Mouse (Mus musculus): ENCODE measurements around the gene Tet3.
"Not testable (repeated sequence)": the region's sequence is repeated elsewhere in the genome, so short reads cannot be mapped to it uniquely, and the experiment has no call there.

Tet3 gene

GRCm38 (mm10) chr6:83373704-83374300 lies 85.1 kb downstream of the Tet3 start:
- DNase-seq (ENCODE audit: low read depth, low spot score): no peak

GRCm38 (mm10) chr6:83371350-83371749 lies 87.5 kb downstream of the Tet3 start:
- no peak for DNase-seq (ENCODE audit: low read depth, low spot score)

GRCm38 (mm10) chr6:83370316-83370965 lies 88.4 kb downstream of the Tet3 start:
- no peak for DNase-seq (ENCODE audit: low read depth, low spot score)

- no peak for DNase-seq (ENCODE audit: low read depth, low spot score)
Observed at GRCm38 (mm10) chr6:83363075-83363474, 95.8 kb downstream of the Tet3 start.

GRCm38 (mm10) chr6:83361523-83362248 lies 97.2 kb downstream of the Tet3 start:
- no peak for DNase-seq (ENCODE audit: low read depth, low spot score)

- DNase-seq (ENCODE audit: low read depth, low spot score): no peak
Observed at GRCm38 (mm10) chr6:83357436-83357835, 101.4 kb downstream of the Tet3 start.

GRCm38 (mm10) chr6:83356569-83357138 lies 102.2 kb downstream of the Tet3 start:
- peak; percentile 72 for DNase-seq (ENCODE audit: low read depth, low spot score)

GRCm38 (mm10) chr6:83354856-83355781 lies 103.8 kb downstream of the Tet3 start:
- no peak for DNase-seq (ENCODE audit: low read depth, low spot score)

- DNase-seq (ENCODE audit: low read depth, low spot score): no peak
Observed at GRCm38 (mm10) chr6:83352666-83353410, 106.0 kb downstream of the Tet3 start.

GRCm38 (mm10) chr6:83351490-83352160 lies 107.3 kb downstream of the Tet3 start:
- no peak for DNase-seq (ENCODE audit: low read depth, low spot score)

- no peak for DNase-seq (ENCODE audit: low read depth, low spot score)
Observed at GRCm38 (mm10) chr6:83350851-83351405, 108.0 kb downstream of the Tet3 start.

GRCm38 (mm10) chr6:83350172-83350571 lies 108.7 kb downstream of the Tet3 start:
- DNase-seq (ENCODE audit: low read depth, low spot score): peak; percentile 17

- DNase-seq (ENCODE audit: low read depth, low spot score): peak; percentile 81
Observed at GRCm38 (mm10) chr6:83349274-83349958, 109.5 kb downstream of the Tet3 start.

- no peak for DNase-seq (ENCODE audit: low read depth, low spot score)
Observed at GRCm38 (mm10) chr6:83348873-83349272, 110.0 kb downstream of the Tet3 start, which contains the start of gene Bola3. Gene Bola3 (plus strand): TSS chr6:83349147.

- no peak for DNase-seq (ENCODE audit: low read depth, low spot score)
Observed at GRCm38 (mm10) chr6:83347916-83348315, 111.0 kb downstream of the Tet3 start.

- DNase-seq (ENCODE audit: low read depth, low spot score): not testable (repeated sequence)
Observed at GRCm38 (mm10) chr6:83345285-83345684, 113.6 kb downstream of the Tet3 start.

GRCm38 (mm10) chr6:83342957-83343356 lies 115.9 kb downstream of the Tet3 start:
- DNase-seq (ENCODE audit: low read depth, low spot score): no peak

GRCm38 (mm10) chr6:83341387-83341786 lies 117.5 kb downstream of the Tet3 start:
- DNase-seq (ENCODE audit: low read depth, low spot score): no peak

GRCm38 (mm10) chr6:83327591-83328190 lies 131.2 kb downstream of the Tet3 start:
- DNase-seq (ENCODE audit: low read depth, low spot score): peak; percentile 72
